Mouse (Mus musculus) heart, embryonic 14.5 days (tissue): ENCODE measurements around the gene Eif3c. TPM values are rescaled to one million over a fixed set of nuclear protein-coding genes. Genes with fewer than 3 reads are reported as not detected.

ENCODE experiments used
- ATAC-seq: fragments of 200-750 bp; cut with Nextera tagmentation; 2 replicates; pipeline ENCODE4 v1.8.0; 2017; ENCODE audit warnings: low read depth, moderate TSS enrichment; ENCODE audit not compliant: insufficient number of reproducible peaks, insufficient read depth, low FRiP score
- H3K27ac ChIP-seq, 2 experiments: fragments of 200-500 bp in 1 of 2; fragments of 300-500 bp in 1 of 2; sonication (generic) in 1 of 2; replicated peaks in 1 of 2; 2 replicates each; pipeline ENCODE4 v1.5.1; 2012 to 2014; ENCODE audit warnings: low read depth in 2 of 2, low read length in 2 of 2, control low read depth in 1 of 2, mild to moderate bottlenecking in 1 of 2, mixed read lengths in 1 of 2; ENCODE audit not compliant: control insufficient read depth in 1 of 2, insufficient read depth in 1 of 2
- H3K27me3 ChIP-seq: fragments of 300-500 bp; sonication (generic); 2 replicates; pipeline ENCODE4 v1.6.1; 2014; ENCODE audit warnings: mild to moderate bottlenecking, low read length, control low read depth; ENCODE audit not compliant: control insufficient read depth, insufficient read depth
- H3K36me3 ChIP-seq: fragments of 300-500 bp; sonication (generic); 2 replicates; pipeline ENCODE4 v1.6.1; 2014; ENCODE audit warnings: mild to moderate bottlenecking, control low read depth, low read length, mixed read lengths; ENCODE audit not compliant: control insufficient read depth, insufficient read depth
- H3K4me1 ChIP-seq, 2 experiments: fragments of 200-500 bp in 1 of 2; fragments of 300-500 bp in 1 of 2; sonication (generic) in 1 of 2; 2 replicates each; pipeline ENCODE4 v1.6.1; 2012 to 2014; ENCODE audit warnings: low read length in 2 of 2, control low read depth in 1 of 2, mixed read lengths in 1 of 2; ENCODE audit not compliant: control insufficient read depth in 2 of 2, insufficient read depth in 2 of 2
- H3K4me2 ChIP-seq: fragments of 300-500 bp; sonication (generic); 2 replicates; pipeline ENCODE4 v1.6.1; 2014; ENCODE audit warnings: mild to moderate bottlenecking, low read length
- H3K4me3 ChIP-seq, 2 experiments: fragments of 200-500 bp in 1 of 2; fragments of 300-500 bp in 1 of 2; sonication (generic) in 1 of 2; 2 replicates each; pipeline ENCODE4 v1.5.1; 2012 to 2014; ENCODE audit warnings: low read length in 2 of 2, mild to moderate bottlenecking in 2 of 2, control low read depth in 1 of 2, low read depth in 1 of 2, moderate library complexity in 1 of 2; ENCODE audit not compliant: control insufficient read depth in 1 of 2, insufficient read depth in 1 of 2
- H3K9ac ChIP-seq: fragments of 300-500 bp; sonication (generic); 2 replicates; pipeline ENCODE4 v1.6.1; 2014; ENCODE audit warnings: mild to moderate bottlenecking, low read length
- H3K9me3 ChIP-seq: fragments of 300-500 bp; sonication (generic); 2 replicates; pipeline ENCODE4 v1.6.1; 2016; ENCODE audit warnings: low read length, control low read depth; ENCODE audit not compliant: control insufficient read depth
- WGBS: fragments of 180-500 bp; shearing (Covaris S2); extraction: QIAGEN DNeasy Blood & Tissue Kit; methylation state at CpG from one replicate; pipeline ENCODE4 v1.1.7; 2014; 5-methylcytosine and 5-hydroxymethylcytosine counted together
- polyA plus RNA-seq: library from polyadenylated mRNA; unstranded; fragments of >200 nt; fragmentation: Nextera tagmentation; extraction: Ambion mirVana; gene quantifications from 2 replicates; pipeline ENCODE4 v1.2.1, GENCODE M21; 2014

Eif3c gene
- polyA plus RNA-seq = 112 and 116 TPM in 2 replicates

- under 1% methylated on average over 46 of the region's 46 CpGs for WGBS
- H3K4me3 ChIP-seq = peak within 1 kb of the TSS; percentile 86 to 99
- peak; percentile 86 for ATAC-seq
- H3K9me3 ChIP-seq = no peaks in the 10 kb centered on the region
- H3K27me3 ChIP-seq = no peaks in the 10 kb centered on the region
- peak within 1 kb of the TSS; percentile 79 for H3K4me2 ChIP-seq
- H3K27ac ChIP-seq = peak within 1 kb of the TSS; percentile 50 to 83
- H3K4me1 ChIP-seq = 0 out of 4 replicates have a peak, but pooled peaks cover 0 to 6% of the 10 kb centered on the region in 2 experiments
- H3K36me3 ChIP-seq = peaks cover 35% of the 10 kb centered on the region
- peak within 1 kb of the TSS; percentile 90 for H3K9ac ChIP-seq
Observed at GRCm38 (mm10) chr7:126566094-126566765, at the start of gene Eif3c. Eif3c (minus strand) TSS chr7:126566411.

GRCm38 (mm10) chr7:126612736-126613135, 46.5 kb upstream of the Eif3c start:
- 72% methylated on average over 3 of the region's 3 CpGs for WGBS
- no peaks in the 10 kb centered on the region for H3K36me3 ChIP-seq
- H3K4me3 ChIP-seq = no peak overlapping the region
- no peak for ATAC-seq
- H3K9ac ChIP-seq = no peak overlapping the region
- no peak overlapping the region for H3K4me2 ChIP-seq
- no peaks in the 10 kb centered on the region for H3K4me1 ChIP-seq
- H3K27me3 ChIP-seq = no peaks in the 10 kb centered on the region
- no peak overlapping the region for H3K27ac ChIP-seq
- H3K9me3 ChIP-seq = 0 out of 2 replicates have a peak, but pooled peaks cover 4% of the 10 kb centered on the region

- Histone ChIP-seq H3K27me3 (no peaks in the 10 kb centered on the region), H3K9me3 (0 out of 2 replicates have a peak, but pooled peaks cover under 1% of the 10 kb centered on the region), H3K4me2 (no peak overlapping the region), H3K36me3 (no peaks in the 10 kb centered on the region), H3K27ac (no peak overlapping the region), H3K9ac (no peak overlapping the region), H3K4me1 (no peaks in the 10 kb centered on the region), H3K4me3 (no peak overlapping the region)
- WGBS = 80% methylated on average over 5 of the region's 5 CpGs
- no peak for ATAC-seq
Observed at GRCm38 (mm10) chr7:126607796-126608195, 41.6 kb upstream of the Eif3c start.

- ATAC-seq = no peak
- no peaks in the 10 kb centered on the region for H3K36me3 ChIP-seq
- no peaks in the 10 kb centered on the region for H3K27me3 ChIP-seq
- H3K4me3 ChIP-seq = no peak overlapping the region
- H3K9me3 ChIP-seq = no peaks in the 10 kb centered on the region
- 75% methylated on average over 3 of the region's 3 CpGs for WGBS
- no peaks in the 10 kb centered on the region for H3K4me1 ChIP-seq
- no peak overlapping the region for H3K9ac ChIP-seq
- H3K27ac ChIP-seq = no peak overlapping the region
- H3K4me2 ChIP-seq = no peak overlapping the region
Observed at GRCm38 (mm10) chr7:126607064-126607463, 40.9 kb upstream of the Eif3c start.

- no peak overlapping the region for H3K27ac ChIP-seq
- no peak for ATAC-seq
- H3K4me3 ChIP-seq = no peak overlapping the region
- no peaks in the 10 kb centered on the region for H3K27me3 ChIP-seq
- no peaks in the 10 kb centered on the region for H3K36me3 ChIP-seq
- H3K4me1 ChIP-seq = no peaks in the 10 kb centered on the region
- H3K4me2 ChIP-seq = no peak overlapping the region
- no peak overlapping the region for H3K9ac ChIP-seq
- 76% methylated on average over 5 of the region's 5 CpGs for WGBS
- H3K9me3 ChIP-seq = no peaks in the 10 kb centered on the region
Observed at GRCm38 (mm10) chr7:126606611-126607010, 40.4 kb upstream of the Eif3c start.

GRCm38 (mm10) chr7:126602650-126603049, 36.4 kb upstream of the Eif3c start:
- Histone ChIP-seq H3K4me1 (no peaks in the 10 kb centered on the region), H3K27ac (no peak overlapping the region), H3K4me2 (no peak overlapping the region), H3K27me3 (no peaks in the 10 kb centered on the region), H3K4me3 (no peak overlapping the region), H3K9ac (no peak overlapping the region), H3K9me3 (no peaks in the 10 kb centered on the region), H3K36me3 (no peaks in the 10 kb centered on the region)
- 78% methylated on average over 3 of the region's 3 CpGs for WGBS
- ATAC-seq = no peak

- no peak for ATAC-seq
- Histone ChIP-seq H3K27me3 (no peaks in the 10 kb centered on the region), H3K36me3 (no peaks in the 10 kb centered on the region), H3K4me3 (no peak overlapping the region), H3K4me2 (no peak overlapping the region), H3K9me3 (no peaks in the 10 kb centered on the region), H3K27ac (no peak overlapping the region), H3K9ac (no peak overlapping the region), H3K4me1 (no peaks in the 10 kb centered on the region)
- WGBS = 41% methylated on average over 5 of the region's 5 CpGs
Observed at GRCm38 (mm10) chr7:126601896-126602295, 35.7 kb upstream of the Eif3c start.

- no peaks in the 10 kb centered on the region for H3K9me3 ChIP-seq
- WGBS = 69% methylated on average over 6 of the region's 6 CpGs
Observed at GRCm38 (mm10) chr7:126598919-126599318, 32.7 kb upstream of the Eif3c start.

More at GRCm38 (mm10) chr7:126598919-126599318, 32.7 kb upstream of the Eif3c start:
- Histone ChIP-seq H3K4me1 (no peaks in the 10 kb centered on the region), H3K36me3 (no peaks in the 10 kb centered on the region), H3K4me3 (no peak overlapping the region), H3K9ac (no peak overlapping the region), H3K27me3 (0 out of 2 replicates have a peak, but pooled peaks cover 8% of the 10 kb centered on the region), H3K27ac (no peak overlapping the region), H3K4me2 (no peak overlapping the region)
- ATAC-seq = no peak
